Mouse (Mus musculus): ENCODE measurements around the gene Kmt2e.
A peak's percentile ranks its signal among the peaks of the same experiment; 100 is the strongest.

The Kmt2e gene

DNA sequence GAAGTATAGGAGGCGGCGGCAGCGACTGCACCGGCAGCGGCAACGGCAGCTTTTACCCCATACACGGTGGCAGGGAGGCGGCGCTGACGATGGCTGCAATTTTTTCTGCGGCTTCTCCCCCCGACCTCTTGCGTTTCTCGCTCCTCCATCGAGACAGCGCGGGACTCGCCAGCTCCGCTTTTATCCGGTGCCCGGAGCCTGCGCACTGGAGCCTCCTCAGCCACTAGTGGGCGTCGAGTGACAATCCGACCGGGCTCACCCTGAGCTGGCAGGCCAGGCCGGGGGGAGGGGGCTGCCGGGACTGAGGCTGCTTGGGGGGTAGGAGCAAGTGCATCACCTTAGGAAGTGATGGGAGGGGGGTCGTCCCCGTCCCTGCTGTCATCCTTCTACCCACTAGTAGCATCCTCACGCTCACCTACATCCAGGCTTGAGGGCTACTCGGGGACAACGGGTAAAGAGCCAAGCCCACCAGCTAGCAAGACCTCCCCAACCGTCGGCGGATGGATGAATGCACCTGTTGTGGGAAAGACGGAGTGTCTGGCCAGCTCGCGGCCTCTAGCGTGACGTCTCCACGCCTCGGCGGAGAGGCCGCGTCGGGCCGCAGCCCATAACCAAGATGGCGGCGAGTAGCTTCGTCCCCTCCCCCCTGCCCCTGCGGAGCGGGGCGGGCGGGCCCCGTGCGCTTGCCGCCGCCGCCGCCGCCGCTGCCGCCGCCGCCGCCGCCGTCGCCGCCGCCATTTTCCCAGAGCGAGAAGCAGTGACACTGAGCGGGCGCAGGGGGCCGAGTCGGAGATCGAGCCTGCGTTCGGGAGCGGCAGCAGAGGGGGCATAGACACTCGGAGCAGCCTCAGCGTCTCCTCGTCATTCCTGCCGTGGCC lies at the start of gene Kmt2e:
Gene Kmt2e, plus strand, starts transcription at position 722 of the 878 bp plus-strand sequence.
- DNase-seq = peak; percentile 95

DNA sequence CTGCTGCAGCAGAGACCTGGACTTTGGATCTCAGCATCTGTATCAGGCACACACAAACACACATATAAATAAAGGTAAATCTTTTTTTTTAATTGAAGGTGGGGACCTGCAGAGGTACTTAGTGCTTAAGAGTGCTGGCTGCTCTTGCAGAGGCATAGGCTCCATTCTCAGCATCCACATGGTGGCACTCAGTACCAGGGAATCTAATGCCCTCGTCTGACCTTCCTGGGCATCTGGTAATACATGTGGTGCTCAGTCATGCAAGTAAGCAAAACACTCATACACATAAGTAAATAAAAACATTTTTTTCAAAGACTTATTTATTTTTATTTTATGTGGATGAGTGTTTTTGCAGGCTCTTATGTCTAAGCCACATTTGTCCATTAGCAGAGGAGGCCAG lies 49.1 kb upstream of the Kmt2e start:
- peak; percentile 46 for DNase-seq

DNA sequence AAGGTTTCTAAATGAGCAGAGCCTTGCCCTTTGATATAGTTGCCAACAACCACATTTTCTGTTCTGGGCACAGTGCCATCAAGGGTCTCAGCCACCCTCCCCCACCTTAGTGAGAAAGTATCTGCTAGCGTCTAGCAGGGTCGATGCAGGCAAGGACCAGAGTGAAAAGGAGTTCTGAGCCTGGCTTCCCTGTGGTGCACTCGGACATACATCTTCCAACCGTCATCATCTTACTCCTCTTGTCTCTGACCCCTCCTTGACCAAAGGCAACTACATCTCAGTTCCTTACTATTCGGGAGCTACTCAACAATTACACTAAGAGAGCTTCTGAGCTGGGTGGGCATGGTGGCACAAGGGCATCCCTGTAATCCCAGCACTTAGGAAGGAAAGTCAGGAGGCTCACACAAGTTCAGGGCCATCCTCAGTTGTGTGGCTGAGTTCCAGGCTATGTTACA lies 48.5 kb upstream of the Kmt2e start:
- DNase-seq = no peak

DNA sequence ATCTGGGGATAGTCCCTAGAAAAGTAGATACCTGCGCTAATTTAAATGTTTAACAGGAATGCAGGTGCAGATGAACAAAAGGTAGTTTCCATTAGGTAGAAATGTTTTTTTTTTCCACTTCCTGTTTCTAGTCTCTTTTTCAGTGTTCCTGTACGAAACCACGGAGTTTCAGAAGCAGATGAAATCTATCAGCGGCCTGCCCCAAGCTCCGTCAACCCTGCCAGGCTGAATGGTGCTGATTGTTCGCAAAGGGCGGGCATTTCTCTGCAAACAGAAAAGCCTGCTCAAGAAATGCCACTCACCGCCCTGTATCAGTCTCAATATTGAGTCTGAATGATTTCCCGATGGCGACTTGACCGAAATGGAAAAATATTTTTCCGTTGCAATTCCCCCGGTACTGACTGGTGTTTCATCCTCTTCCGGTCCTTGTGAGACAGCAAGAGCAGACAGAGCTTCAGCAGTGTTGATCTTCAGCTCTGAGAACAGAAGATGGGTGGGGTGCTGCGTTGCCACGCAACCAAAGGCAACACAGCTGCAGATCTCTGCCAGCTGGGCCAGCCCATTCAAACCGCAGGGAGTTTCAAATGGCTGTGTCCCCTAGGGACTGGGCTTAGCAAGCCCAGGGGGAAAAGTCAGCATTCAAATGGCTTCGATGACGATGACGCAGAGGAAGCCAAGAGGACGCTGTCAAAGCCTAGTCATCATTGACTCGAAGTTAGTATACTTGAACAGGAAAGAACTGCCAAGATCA lies 47.5 kb upstream of the Kmt2e start:
- DNase-seq = peak; percentile 91

DNA sequence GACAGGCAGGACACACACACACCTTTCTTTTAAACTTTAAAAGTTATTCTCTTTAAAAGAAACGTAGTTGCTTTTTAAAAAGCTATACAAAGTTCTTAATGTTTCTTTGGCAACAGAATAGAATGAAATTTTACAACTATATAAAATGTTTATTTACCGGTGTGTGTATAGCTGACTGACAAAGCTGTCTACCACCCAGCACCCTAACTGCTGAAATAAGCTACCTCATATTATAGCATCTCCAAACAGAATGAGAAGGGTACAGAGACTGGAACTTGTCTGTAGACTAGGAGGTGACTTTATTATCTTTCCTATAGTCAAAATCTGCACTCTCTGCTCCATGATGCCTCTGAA lies 47.0 kb upstream of the Kmt2e start:
- no peak for DNase-seq

DNA sequence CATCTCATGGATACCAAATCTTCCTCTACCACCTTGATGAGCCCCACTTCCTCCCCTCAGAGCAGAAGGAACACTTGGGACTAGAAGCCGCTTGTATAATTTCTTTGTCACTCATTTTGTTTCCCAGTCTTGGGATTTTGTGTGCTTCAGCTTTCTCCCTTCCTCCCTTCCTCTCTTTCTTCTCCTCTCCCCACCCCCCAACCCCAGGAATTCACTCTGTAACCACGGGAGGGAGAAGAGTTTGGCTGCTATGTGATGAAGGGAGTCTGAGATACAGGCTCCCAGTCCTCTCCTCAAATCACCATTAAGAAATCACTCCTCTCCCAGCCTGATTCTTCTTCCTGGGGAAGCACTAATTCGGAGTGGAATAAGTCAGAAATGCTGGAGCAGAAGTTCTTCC lies 46.1 kb upstream of the Kmt2e start:
- no peak for DNase-seq

DNA sequence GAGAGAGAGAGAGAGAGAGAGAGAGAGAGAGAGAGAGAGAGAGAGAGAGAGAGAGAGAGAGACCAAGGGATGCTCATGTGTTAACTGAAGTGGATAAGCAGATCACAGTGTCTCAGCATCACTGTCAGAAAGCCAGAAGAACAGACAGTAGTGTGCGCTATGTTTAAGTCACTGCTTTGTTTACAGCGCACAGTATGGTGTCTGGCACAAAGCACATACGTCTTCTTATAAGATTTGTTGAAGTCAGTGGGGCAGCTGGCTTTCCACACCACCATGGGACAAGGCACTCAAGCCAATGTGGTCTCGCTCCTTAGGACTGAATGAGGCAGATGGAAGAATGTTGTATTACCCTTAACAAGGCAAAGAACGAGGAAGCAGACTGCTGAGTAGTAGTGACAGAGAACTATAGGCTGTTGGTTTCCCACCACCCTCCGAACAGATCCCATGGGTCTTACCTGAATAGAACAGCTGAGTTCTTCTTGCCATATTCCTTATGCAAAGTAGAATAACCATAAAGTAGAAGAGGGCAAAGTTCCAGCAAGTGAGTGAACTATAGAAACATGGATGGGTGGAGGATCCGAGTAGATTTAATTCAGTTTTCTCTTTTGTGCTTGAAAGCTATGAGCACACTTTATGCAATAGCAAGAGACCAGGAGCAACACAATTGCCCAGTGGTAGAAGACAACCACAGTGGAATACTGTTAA lies 44.5 kb upstream of the Kmt2e start:
- no peak for DNase-seq

DNA sequence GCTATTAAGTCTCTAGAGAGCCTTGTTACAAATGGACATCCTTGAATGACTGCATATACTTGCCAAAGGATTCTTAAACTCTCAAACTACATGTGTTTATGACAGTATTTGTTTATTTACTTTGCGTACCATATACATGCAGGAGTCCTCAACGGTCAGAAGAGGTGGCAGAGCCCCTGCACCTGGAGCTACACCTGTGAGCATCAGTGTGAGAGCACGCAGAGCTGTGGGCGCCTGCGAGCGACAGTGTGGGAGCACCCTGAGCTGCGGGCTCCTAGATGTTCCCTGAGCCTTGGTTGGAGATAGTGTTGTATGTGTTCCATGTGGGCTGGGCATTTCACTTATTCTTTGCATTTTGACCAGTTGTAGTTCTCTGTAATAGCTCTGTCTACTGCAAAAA lies 42.5 kb upstream of the Kmt2e start:
- no peak for DNase-seq

DNA sequence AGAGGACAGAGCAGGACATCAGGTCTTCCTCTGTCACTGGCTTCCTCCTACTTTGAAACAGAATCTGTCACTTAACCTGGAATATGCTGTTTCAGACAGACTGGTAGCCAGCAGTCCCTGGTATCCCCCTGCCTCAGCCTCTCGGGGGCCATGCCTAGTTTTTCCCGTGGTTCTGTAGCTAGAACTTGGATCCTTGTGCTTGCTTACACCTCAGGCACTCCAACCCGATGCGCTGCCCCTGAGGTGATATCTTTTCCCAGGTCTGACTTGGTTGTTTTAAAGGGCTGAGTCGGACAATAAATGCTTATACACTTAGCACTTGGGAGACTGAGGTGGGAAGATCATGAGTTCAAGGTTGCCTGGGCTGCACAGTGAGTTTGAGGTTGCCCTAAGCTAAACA lies 40.4 kb upstream of the Kmt2e start:
- DNase-seq = no peak

DNA sequence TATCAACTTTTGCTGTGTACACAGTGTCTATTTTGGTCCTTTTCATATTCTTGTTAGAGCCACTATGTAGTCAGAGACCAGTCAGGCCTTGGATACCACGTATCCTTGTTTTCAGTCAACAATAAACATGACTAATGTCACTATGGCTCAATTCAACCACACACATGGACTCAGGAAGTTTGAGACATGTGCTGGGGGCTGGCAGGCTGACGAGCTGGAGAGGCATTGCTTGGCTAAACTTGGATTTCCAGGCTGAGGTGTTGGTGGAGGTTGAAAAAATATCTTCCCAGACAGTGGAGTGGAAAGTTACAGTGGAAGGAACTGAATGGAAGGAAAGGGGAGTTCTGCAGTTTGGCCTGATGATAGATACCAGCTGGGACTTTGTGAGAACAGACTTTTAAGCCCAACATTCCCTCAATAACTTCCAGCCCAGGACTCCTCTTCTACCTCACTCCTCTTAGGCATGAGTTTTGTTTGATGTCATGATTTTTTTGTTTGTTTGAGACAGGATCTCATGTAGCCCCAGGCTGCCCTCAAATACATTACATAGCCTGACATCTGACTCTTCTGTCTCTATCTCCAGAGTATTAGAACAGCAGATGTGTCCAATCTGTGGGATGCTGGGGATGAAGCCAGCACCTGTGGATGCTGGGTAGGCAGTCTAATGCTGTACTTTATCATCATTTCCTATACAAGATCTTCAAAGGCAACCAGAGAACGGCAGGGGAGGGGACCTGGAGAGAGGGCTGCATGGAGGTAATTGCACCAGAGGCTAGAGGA lies 39.7 kb upstream of the Kmt2e start:
- DNase-seq = no peak

DNA sequence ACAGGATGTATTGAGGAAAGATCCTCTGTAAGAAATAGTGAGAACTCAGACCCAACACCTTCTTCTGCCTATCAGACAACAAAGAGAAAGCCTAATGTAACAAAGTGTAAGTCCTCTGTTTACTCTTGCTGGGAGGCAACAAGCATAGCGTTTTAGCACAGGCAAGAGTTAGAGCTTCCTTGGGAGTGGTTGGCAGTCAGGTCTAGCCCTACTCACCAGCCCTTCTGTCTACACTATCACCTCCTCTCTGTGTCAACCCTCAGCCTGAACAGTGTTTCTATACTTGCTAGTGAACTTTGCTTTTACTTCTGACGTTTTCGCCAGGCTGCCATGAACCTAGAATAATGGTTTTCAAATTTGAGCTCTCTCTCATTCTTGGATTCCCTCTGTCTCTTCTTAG lies 38.5 kb upstream of the Kmt2e start:
- DNase-seq = no peak

DNA sequence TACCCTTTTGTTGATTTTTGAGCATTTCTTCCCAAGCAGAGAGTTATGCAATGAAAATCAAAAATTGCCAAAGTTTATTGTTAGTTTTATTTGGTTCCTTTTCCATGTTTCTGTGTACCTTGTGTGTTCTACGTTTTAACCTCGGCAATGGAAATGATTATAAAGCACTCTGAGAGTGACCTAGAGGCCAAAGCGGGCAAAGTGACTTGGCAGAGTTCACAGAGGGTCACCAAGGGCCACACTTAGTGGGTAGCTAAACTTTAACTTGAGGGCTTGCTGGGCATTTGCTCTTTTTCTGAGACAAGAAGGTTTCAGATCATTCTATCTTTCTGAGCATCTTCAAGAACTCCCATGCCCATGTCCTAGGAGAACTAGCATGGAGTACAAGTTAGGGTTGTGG lies 37.5 kb upstream of the Kmt2e start:
- DNase-seq = no peak

DNA sequence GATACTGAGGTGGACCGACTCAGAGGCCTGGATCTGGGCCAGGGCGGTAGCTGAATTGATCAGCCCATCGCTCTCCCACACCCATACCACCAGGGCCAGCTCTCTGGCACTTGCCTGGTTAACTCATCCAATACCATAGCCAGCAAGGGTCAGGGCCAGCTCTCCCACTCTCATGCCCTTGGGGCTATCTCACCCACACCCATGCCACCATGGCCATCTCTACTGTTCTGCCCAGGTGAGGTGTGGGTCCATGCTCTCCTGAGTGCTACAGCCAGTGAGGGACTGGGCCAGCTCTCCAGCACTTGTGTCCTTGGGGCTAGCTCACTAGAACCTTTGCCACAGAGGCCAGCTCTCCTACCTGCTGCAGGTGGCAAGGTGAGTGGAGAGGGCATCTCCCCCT lies 34.1 kb upstream of the Kmt2e start:
- no peak for DNase-seq

DNA sequence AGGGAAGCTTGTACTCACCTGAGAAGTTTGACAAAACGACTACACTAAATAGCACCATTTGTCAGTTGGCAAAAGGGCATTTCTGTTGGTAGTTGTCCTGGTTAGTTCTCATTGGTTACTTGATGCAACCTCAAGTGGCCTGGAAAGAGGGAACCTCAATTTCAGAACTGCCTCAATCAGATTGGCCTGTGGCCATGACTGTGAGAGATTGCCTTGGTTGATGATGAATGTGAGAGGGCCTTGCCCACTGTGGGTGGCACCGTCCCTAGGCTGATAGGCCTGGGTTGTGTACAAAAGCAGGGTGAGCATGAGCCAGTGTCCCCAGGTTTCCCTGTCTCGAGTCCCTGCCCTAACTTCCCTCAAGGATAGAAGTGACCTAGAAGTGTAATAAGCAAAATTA lies 33.4 kb upstream of the Kmt2e start:
- no peak for DNase-seq

DNA sequence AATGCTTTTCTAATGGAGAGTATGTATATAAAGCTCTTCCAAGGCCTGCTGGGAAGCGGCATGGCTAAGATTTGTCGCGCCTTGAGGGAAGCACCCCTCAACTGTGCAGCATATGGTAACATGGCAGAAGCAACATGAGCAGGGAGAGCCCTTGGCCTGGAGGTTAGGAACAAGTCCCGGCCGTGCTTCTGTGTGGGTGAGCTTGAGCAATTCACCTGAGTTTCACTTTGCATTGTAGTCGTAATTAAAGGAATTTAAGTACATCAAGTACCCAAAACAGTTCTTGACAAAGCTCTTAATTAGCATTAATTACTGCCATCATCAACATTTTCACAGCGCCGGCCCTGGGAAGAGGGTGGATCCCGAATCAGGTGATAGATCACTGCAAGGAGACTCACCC lies 32.9 kb upstream of the Kmt2e start:
- DNase-seq = no peak

DNA sequence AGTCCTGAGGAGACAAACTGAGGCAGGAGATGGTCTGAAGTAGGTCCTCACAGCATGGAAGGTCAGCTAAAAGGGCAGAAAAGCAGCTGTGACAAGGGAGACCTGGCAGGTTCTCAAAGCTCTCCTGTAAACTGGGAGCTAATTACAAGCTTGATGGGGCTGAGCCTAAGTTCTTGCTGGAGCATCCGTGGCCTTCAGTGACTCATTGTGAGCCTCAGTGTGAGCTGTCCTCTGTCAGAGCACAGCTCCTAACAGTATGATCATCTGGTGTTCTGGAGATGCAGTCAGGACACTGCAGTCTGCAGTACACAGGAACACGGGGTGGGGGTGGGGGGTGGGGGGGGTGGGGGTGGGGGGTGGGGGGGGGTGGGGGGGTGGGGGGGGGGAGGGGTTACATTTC lies 32.2 kb upstream of the Kmt2e start:
- no peak for DNase-seq

DNA sequence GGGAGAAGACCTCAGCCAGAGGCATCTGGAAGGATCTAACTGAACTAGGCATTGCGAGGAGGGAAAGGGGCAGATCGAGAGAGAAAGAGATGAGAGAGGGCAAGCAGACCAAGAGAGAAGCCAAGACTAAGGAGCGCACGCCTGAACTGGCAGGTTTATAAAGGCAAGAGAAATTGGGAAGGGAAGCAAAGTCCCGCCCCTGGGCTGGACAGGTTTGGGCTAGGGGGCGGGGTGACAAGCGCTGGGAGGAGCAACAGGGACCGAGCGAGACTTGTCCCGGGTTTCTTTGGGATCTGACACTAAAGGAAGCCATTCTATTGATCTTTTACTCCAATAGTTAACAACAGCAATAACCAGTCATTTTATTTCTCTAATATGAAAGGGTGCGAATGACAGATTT lies 31.1 kb upstream of the Kmt2e start:
- no peak for DNase-seq

DNA sequence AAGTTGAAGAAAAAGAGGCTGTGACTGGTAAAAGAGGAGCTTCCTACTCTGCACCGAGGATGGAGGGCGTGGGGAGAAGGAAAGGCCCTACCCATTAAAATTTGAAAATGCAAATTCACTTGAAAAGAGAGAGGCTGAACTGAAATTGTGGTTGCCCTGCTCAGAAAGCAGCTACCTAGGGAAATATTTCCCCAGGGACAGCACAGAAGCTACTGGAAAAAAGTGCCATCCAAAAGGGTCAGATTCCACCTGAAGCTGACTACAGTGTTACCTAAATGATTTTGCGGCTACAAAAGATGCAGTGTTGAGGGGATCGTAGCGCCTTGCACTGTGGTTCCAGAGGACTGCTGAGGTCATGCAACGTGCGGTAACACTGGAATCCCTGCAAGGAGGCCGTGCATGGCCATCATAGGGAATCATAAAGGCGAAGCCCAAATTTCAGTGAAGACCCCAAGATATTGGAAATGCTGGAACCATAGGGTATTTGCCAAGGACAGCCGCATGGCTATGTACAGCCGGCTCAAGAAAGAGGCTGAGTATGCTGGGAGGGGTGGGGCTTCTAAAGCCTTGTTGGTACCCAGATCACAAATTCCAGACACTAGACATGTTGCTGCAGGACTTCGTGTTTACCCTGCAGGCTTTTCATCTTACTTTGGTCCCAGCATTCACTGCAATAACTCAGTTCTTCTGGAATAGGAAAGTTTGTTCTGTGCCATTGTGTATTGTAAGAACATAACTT lies 28.4 kb upstream of the Kmt2e start:
- no peak for DNase-seq

DNA sequence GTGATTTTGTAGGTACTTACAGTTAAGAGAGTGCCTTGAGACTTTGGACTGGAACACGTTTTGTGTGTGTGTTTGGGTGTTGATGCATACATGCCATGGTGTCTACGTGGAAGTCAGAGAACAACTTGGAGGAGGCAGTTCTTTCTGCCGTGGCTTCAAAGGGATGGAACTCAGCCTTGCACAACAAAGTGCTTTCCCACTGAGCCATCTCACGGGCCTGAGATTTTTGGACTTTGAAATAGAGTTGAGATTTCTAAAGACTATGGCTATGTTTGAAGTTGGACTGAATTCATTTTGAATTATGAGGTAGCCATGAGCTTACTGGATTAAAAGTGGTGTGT lies 27.9 kb upstream of the Kmt2e start:
- no peak for DNase-seq

DNA sequence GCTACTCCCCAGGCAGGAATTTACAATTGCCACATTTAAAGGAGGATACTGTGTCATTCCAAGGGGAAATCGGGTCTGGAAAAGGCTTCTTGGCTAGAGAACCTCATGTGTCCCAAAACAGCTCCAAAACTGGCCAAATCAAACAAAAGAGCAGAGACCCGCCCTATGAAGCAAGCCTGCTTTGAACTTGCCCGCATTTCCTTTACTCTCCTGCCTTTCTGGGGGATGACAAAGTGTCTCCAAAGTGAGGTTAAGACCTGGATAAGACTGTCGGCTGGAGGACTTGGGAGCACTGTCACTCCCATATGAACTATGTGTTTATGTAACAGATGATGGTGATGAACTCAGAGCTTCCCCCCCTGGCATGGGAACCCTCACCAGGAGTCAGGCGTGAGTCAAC lies 26.1 kb upstream of the Kmt2e start:
- DNase-seq = no peak

DNA sequence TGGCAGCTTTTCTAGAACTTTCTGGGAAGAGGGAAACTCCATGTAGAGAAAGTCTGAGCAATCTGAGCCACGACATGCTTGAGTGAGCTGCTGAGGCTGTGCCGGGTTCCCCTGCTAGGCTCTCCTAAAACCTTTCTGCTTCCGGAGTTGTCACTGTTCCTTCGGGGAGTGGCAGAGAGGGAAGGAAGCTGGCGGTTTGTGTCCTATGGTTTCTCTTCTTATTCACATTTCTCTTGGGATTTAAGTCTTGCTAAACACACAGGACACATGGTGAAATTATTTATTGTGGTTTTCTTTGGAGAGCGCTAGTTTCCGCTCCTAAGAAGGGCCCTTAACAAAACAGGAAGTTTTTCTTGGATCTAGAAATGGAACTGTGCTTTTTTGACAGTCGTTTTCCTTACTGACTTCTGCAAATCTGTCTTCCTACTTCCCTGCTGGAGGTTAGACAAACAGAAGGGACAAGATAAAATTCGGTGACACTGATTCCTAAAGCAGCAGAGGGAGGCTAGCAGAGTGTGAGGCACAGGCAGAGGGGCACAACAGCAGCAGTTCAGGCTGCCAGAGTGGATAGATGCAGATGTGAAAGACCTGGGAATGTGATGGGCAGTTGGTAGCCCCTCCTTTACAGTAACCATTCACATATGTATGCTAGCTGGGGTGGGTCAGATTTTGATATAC lies 24.1 kb upstream of the Kmt2e start:
- DNase-seq = peak; percentile 76

DNA sequence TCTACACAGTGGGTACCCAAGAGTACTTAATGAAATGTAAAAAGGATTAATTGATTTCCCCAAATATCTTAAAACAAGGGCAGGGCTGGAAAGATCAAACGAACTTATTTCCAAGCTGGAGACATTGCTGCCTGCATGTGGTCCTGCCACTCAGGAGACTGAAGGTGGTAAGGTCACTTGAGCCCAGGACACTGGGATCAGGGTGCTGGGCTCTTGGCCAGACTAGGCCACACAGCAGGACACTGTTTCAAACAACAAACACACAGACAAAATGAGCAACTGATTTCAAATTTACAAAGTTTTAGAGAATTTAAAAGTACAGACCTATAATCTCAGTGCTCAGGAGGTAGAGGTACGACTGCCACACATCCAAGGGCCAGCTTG lies 23.5 kb upstream of the Kmt2e start:
- no peak for DNase-seq

Data from kidney, postnatal 14 days (tissue).